Comparison of ENCODE assay signal across 11 mouse cellular contexts in the genomic region with DNA sequence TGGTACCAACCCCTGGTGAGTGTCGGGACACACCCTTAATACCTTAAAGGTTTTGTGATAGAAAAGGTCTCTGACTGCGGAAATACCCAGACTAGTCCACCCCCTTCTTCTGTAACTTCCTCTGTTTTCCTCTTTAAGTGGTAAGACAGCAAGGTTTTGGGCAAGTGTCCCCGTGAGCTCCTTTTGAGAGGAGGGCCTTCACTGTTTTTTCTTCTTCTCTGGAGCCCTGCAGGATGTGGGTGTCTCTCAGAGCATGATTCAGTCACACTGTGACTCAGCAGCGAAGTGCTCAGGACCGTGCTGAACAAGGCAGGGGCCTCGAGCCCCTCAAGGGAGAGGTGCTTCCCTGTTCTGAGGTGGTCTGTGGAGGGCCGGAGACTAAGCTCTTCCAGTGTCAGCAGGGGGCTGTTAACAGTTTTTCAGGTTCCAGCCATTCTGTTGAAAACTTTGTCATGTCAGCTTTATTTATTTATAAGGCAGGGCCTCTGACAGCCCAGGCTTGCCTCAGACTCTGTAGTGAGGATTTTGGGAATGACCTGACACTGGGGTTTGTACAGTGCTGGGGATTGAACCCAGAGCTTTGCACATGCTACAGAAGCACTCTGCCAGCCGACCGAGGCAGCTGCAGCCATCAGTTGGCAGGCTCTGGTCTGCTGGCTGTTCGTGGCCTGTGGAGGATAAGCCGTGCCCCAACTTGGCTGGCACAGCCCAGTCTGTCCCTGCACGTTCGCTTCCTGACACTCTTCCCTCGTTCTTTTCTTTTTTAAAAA. TPM values are rescaled to one million over a fixed set of nuclear protein-coding genes. Genes with fewer than 3 reads are reported as not detected.
A peak's percentile ranks its signal among the peaks of the same experiment; 100 is the strongest.
DNase-seq lines count a peak whose midpoint lies in the region; ATAC-seq and TF ChIP-seq lines count a peak whose summit lies in the region.
"Had no signal": no experiment of that assay in that cellular context is flagged by ENCODE, and none has a peak within 500 bp of the region (broad histone marks: within the 10 kb centered on the region; RNA-seq: fewer than 3 reads in every experiment).

No protein-coding gene starts in this region.

- peak; percentile 60 for DNase-seq in adrenal gland, adult 2 months
- no peak for DNase-seq in adrenal gland, postnatal 14 days
- peak; percentile 80 for DNase-seq in liver, adult 2 months (ENCODE audit: extremely low read depth, low read depth, low spot score)
- no peak for DNase-seq in urinary bladder, postnatal 10 days (ENCODE audit: low spot score)
- no peak for DNase-seq in MN1 (ENCODE audit: low spot score)
- DNase-seq: heart, postnatal 10 days had no signal

- no peaks in the 10 kb centered on the region for H3K36me3 ChIP-seq in liver, adult 2 months (ENCODE audit: control insufficient read depth, insufficient read depth, low read length)
- peaks cover 48% of the 10 kb centered on the region for H3K36me3 ChIP-seq in liver, embryonic 12.5 days
- H3K36me3 ChIP-seq in stomach, embryonic 16.5 days (ENCODE audit: control insufficient read depth, insufficient read depth, low read length) = no peaks in the 10 kb centered on the region; the same call in 1 of the 2 replicates

- no peaks in the 10 kb centered on the region for H3K27me3 ChIP-seq in liver, adult 2 months (ENCODE audit: control insufficient read depth, insufficient read depth, low read length)
- H3K27me3 ChIP-seq in liver, embryonic 12.5 days (replicated peaks) = no peaks in the 10 kb centered on the region
- H3K27me3 ChIP-seq in stomach, embryonic 16.5 days (ENCODE audit: control insufficient read depth, insufficient read depth, low read length) = no peaks in the 10 kb centered on the region
- H3K27me3 ChIP-seq: lung, embryonic 15.5 days had no signal

- H3K9me3 ChIP-seq in liver, embryonic 12.5 days (replicated peaks) = no peaks in the 10 kb centered on the region
- H3K9me3 ChIP-seq in stomach, embryonic 16.5 days (replicated peaks; ENCODE audit: control insufficient read depth, low read length) = no peaks in the 10 kb centered on the region
- H3K9me3 ChIP-seq: lung, embryonic 15.5 days had no signal

- no peak overlapping the region for H3K9ac ChIP-seq in liver, adult 2 months (ENCODE audit: low read depth, low read length)
- no peak overlapping the region for H3K9ac ChIP-seq in liver, embryonic 12.5 days
- peak overlapping the region; percentile 47; the same call in 1 of the 2 replicates for H3K9ac ChIP-seq in stomach, embryonic 16.5 days (ENCODE audit: low read length)
- H3K9ac ChIP-seq: lung, embryonic 15.5 days had no signal

- TF ChIP-seq POLR2A in liver, adult 2 months (IDR thresholded peaks at IDR 0.05; ENCODE audit: extremely low read depth, insufficient read depth, low read length) = no peak
- TF ChIP-seq POLR2A in embryonic fibroblast, embryonic 13.5 days (IDR thresholded peaks at IDR 0.05; ENCODE audit: low read depth, low read length) = no peak

- H3K4me3 ChIP-seq in liver, adult 2 months (ENCODE audit: insufficient read depth, low read depth, low read length) = no peak overlapping the region
- no peak overlapping the region for H3K4me3 ChIP-seq in liver, embryonic 12.5 days
- no peak overlapping the region for H3K4me3 ChIP-seq in embryonic fibroblast, embryonic 13.5 days (ENCODE audit: insufficient read depth, low read length)
- H3K4me3 ChIP-seq in stomach, embryonic 16.5 days (replicated peaks; ENCODE audit: low read length) = no peak overlapping the region
- H3K4me3 ChIP-seq: lung, embryonic 15.5 days had no signal

- no peak for ATAC-seq in liver, embryonic 12.5 days
- ATAC-seq in stomach, embryonic 16.5 days (ENCODE audit: insufficient read depth, low FRiP score) = no peak

- peaks cover 8% of the 10 kb centered on the region for H3K4me1 ChIP-seq in liver, adult 2 months (ENCODE audit: control insufficient read depth, insufficient read depth, low read length)
- H3K4me1 ChIP-seq in liver, embryonic 12.5 days = peaks cover 23% of the 10 kb centered on the region
- peaks cover 10% of the 10 kb centered on the region for H3K4me1 ChIP-seq in embryonic fibroblast, embryonic 13.5 days (ENCODE audit: control insufficient read depth, insufficient read depth, low read length)
- peaks cover 26% of the 10 kb centered on the region for H3K4me1 ChIP-seq in stomach, embryonic 16.5 days (ENCODE audit: control insufficient read depth, insufficient read depth, low read length)

- no peak overlapping the region for H3K4me2 ChIP-seq in liver, embryonic 12.5 days
- no peak overlapping the region for H3K4me2 ChIP-seq in stomach, embryonic 16.5 days (ENCODE audit: low read depth, low read length)
- H3K4me2 ChIP-seq: lung, embryonic 15.5 days had no signal

- 51% methylated on average over 14 of the region's 14 CpGs for whole genome bisulfite sequencing in liver, adult 2 months
- 53% methylated on average over 14 of the region's 14 CpGs for WGBS in liver, embryonic 12.5 days (ENCODE audit: insufficient replicate concordance)
- WGBS in stomach, embryonic 16.5 days = 56% methylated on average over 14 of the region's 14 CpGs

- peaks cover 11% of the 10 kb centered on the region; the same call in 1 of the 2 replicates for H3K79me2 ChIP-seq in liver, adult 2 months (ENCODE audit: control insufficient read depth, insufficient read depth, low read length)

- no peak for TF ChIP-seq CTCF in liver, adult 2 months (IDR thresholded peaks at IDR 0.05; ENCODE audit: low read depth, low read length)
- TF ChIP-seq CTCF in embryonic fibroblast, embryonic 13.5 days (IDR thresholded peaks at IDR 0.05; ENCODE audit: borderline replicate concordance, insufficient read depth, low read length) = no peak

- H3K27ac ChIP-seq in liver, adult 2 months (replicated peaks; ENCODE audit: insufficient read depth, low read depth, low read length) = no peak overlapping the region
- no peak overlapping the region for H3K27ac ChIP-seq in liver, embryonic 12.5 days
- peak overlapping the region; percentile 86 for H3K27ac ChIP-seq in embryonic fibroblast, embryonic 13.5 days (ENCODE audit: insufficient read depth, low read length)
- H3K27ac ChIP-seq in stomach, embryonic 16.5 days (ENCODE audit: low read length) = peak overlapping the region; percentile 76
- H3K27ac ChIP-seq: lung, embryonic 15.5 days had no signal

RNA-seq across cellular contexts. Expression of a gene that starts 10.3 kb away (rescaled TPM):
- total RNA-seq in adrenal gland, adult 2 months (2021) = 10 to 100 TPM; 15.8 to 18.7 TPM
- polyA plus RNA-seq in adrenal gland, adult 2 months (2012; rRNA removed) = 26.5 and 34.4 TPM in 2 replicates
- 17.0 and 19.4 TPM in 2 replicates for total RNA-seq in adrenal gland, postnatal 14 days (2021)
- 7.3 and 8.5 TPM in 2 replicates for total RNA-seq in liver, adult 2 months (2014; rRNA removed)
- 12.8 and 16.8 TPM in 2 replicates for polyA plus RNA-seq in liver, adult 2 months (2012; rRNA removed)
- polyA plus RNA-seq in liver, embryonic 12.5 days (2016; fragmentation: Nextera tagmentation; extraction: Ambion mirVana) = 15.6 and 16.8 TPM in 2 replicates
- polyA plus RNA-seq in embryonic fibroblast, embryonic 13.5 days (2011; ENCODE audit: insufficient read length, low read depth, missing spikeins) = 14.4 and 15.1 TPM in 2 replicates
- polyA plus RNA-seq in stomach, embryonic 16.5 days (2015; fragmentation: Nextera tagmentation; extraction: Ambion mirVana) = 31.8 and 35.6 TPM in 2 replicates

RNA-seq across cellular contexts. Expression of a gene that starts 18.9 kb away (rescaled TPM):
- under 1 TPM; 0.32 to 0.55 TPM for total RNA-seq in adrenal gland, adult 2 months (2021)
- 0.22 TPM in 1 of 2 replicates, not detected in the other for polyA plus RNA-seq in adrenal gland, adult 2 months (2012; rRNA removed)
- not detected in 2 replicates for total RNA-seq in adrenal gland, postnatal 14 days (2021)
- not detected in 2 replicates for total RNA-seq in liver, adult 2 months (2014; rRNA removed)
- not detected in 2 replicates for polyA plus RNA-seq in liver, adult 2 months (2012; rRNA removed)
- not detected in 2 replicates for polyA plus RNA-seq in liver, embryonic 12.5 days (2016; fragmentation: Nextera tagmentation; extraction: Ambion mirVana)
- not detected in 2 replicates for polyA plus RNA-seq in embryonic fibroblast, embryonic 13.5 days (2011; ENCODE audit: insufficient read length, low read depth, missing spikeins)
- polyA plus RNA-seq in stomach, embryonic 16.5 days (2015; fragmentation: Nextera tagmentation; extraction: Ambion mirVana) = not detected in 2 replicates
- total RNA-seq: heart, postnatal 10 days had no signal
- polyA plus RNA-seq: lung, embryonic 15.5 days had no signal

RNA-seq across cellular contexts. Expression of a gene that starts 34.2 kb away (rescaled TPM):
- 1 to 10 TPM in 1 of 2 experiments, under 1 TPM in 1; 0.26 to 1.1 TPM for total RNA-seq in adrenal gland, adult 2 months (2021)
- 1.1 and 1.2 TPM in 2 replicates for polyA plus RNA-seq in adrenal gland, adult 2 months (2012; rRNA removed)
- 0.19 and 1.5 TPM in 2 replicates for total RNA-seq in adrenal gland, postnatal 14 days (2021)
- total RNA-seq in liver, adult 2 months (2014; rRNA removed) = 0.07 and 0.09 TPM in 2 replicates
- 0.02 TPM in 1 of 2 replicates, not detected in the other for polyA plus RNA-seq in liver, adult 2 months (2012; rRNA removed)
- polyA plus RNA-seq in liver, embryonic 12.5 days (2016; fragmentation: Nextera tagmentation; extraction: Ambion mirVana) = 0.04 and 0.08 TPM in 2 replicates
- polyA plus RNA-seq in embryonic fibroblast, embryonic 13.5 days (2011; ENCODE audit: insufficient read length, low read depth, missing spikeins) = 1.2 and 1.9 TPM in 2 replicates
- polyA plus RNA-seq in stomach, embryonic 16.5 days (2015; fragmentation: Nextera tagmentation; extraction: Ambion mirVana) = 5.6 and 5.8 TPM in 2 replicates

RNA-seq across cellular contexts. Expression of a gene that starts 39.0 kb away (rescaled TPM):
- not detected for total RNA-seq in adrenal gland, adult 2 months (2021)
- polyA plus RNA-seq in adrenal gland, adult 2 months (2012; rRNA removed) = not detected in 2 replicates
- not detected in 2 replicates for total RNA-seq in adrenal gland, postnatal 14 days (2021)
- not detected in 2 replicates for total RNA-seq in liver, adult 2 months (2014; rRNA removed)
- not detected in 2 replicates for polyA plus RNA-seq in liver, adult 2 months (2012; rRNA removed)
- not detected in 2 replicates for polyA plus RNA-seq in liver, embryonic 12.5 days (2016; fragmentation: Nextera tagmentation; extraction: Ambion mirVana)
- not detected in 2 replicates for polyA plus RNA-seq in embryonic fibroblast, embryonic 13.5 days (2011; ENCODE audit: insufficient read length, low read depth, missing spikeins)
- not detected in 2 replicates for polyA plus RNA-seq in stomach, embryonic 16.5 days (2015; fragmentation: Nextera tagmentation; extraction: Ambion mirVana)
- total RNA-seq: layer of hippocampus, postnatal 10 days had no signal
- polyA plus RNA-seq: lung, embryonic 15.5 days had no signal

RNA-seq across cellular contexts. Expression of a gene that starts 56.2 kb away (rescaled TPM):
- not detected for total RNA-seq in adrenal gland, adult 2 months (2021)
- polyA plus RNA-seq in adrenal gland, adult 2 months (2012; rRNA removed) = 0.04 and 0.07 TPM in 2 replicates
- total RNA-seq in adrenal gland, postnatal 14 days (2021) = not detected in 2 replicates
- not detected in 2 replicates for total RNA-seq in liver, adult 2 months (2014; rRNA removed)
- 0.04 TPM in 1 of 2 replicates, not detected in the other for polyA plus RNA-seq in liver, adult 2 months (2012; rRNA removed)
- polyA plus RNA-seq in liver, embryonic 12.5 days (2016; fragmentation: Nextera tagmentation; extraction: Ambion mirVana) = not detected in 2 replicates
- polyA plus RNA-seq in embryonic fibroblast, embryonic 13.5 days (2011; ENCODE audit: insufficient read length, low read depth, missing spikeins) = not detected in 2 replicates
- 0.17 TPM in 1 of 2 replicates, not detected in the other for polyA plus RNA-seq in stomach, embryonic 16.5 days (2015; fragmentation: Nextera tagmentation; extraction: Ambion mirVana)
- total RNA-seq: heart, postnatal 10 days; layer of hippocampus, postnatal 10 days had no signal

Comparison
In these comparisons a context has a peak if more than half of its experiments do, and no peak if none do; other contexts are left out.
1. DNase-seq: peak in adrenal gland, adult 2 months (single experiment) and liver, adult 2 months (single experiment); none in adrenal gland, postnatal 14 days (single experiment), urinary bladder, postnatal 10 days (single experiment) and MN1 (single experiment).
2. H3K27ac ChIP-seq: peak in embryonic fibroblast, embryonic 13.5 days (single experiment) and stomach, embryonic 16.5 days (single experiment); none in liver, adult 2 months (single experiment) and liver, embryonic 12.5 days (single experiment).